In the genomic region with DNA sequence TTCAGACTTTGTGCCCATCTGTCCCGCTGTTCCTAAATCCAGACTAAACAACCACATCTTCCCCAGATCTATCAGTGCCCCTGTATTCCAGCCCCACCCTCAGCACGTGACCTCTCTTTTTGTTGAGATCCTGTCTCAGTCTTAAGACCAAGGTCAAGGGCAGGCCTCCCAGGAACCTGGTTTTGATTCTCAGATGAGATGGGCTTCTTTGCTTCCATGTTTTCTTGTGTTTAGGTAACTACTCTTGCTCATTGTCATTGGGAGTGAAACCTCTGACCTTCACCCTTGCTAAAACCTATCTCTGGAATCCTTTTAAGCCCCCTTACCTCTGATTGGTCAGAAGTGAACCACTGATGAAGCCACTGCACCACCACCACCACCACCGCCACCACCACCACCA, we compare ENCODE assay signal across 25 mouse cellular contexts.
A peak's percentile ranks its signal among the peaks of the same experiment; 100 is the strongest.
DNase-seq lines count a peak whose midpoint lies in the region; ATAC-seq and TF ChIP-seq lines count a peak whose summit lies in the region.
"Had no signal": no experiment of that assay in that cellular context is flagged by ENCODE, and none has a peak within 500 bp of the region (broad histone marks: within the 10 kb centered on the region; RNA-seq: fewer than 3 reads in every experiment).

No protein-coding gene starts in this region.

- no peak overlapping the region for H3K27ac ChIP-seq in ES-E14 (ENCODE audit: insufficient read depth, low read depth, low read length, poor library complexity, severe bottlenecking)
- H3K27ac ChIP-seq in hindbrain, embryonic 11.5 days (ENCODE audit: low read depth, low read length) = no peak overlapping the region
- H3K27ac ChIP-seq in thymus, adult 2 months (ENCODE audit: control insufficient read depth, insufficient read depth, low read length) = no peak overlapping the region

- in situ Hi-C loops in ES-E14 (cut with MboI; ENCODE audit: low sequenced_read_pairs in 2 of 2, unreplicated experiment in 2 of 2) = no loop called here

- H3K9me3 ChIP-seq in ES-E14 (ENCODE audit: control insufficient read depth, insufficient read depth, low read depth, low read length) = no peaks in the 10 kb centered on the region
- H3K9me3 ChIP-seq in hindbrain, embryonic 11.5 days (ENCODE audit: control insufficient read depth, low read length) = no peaks in the 10 kb centered on the region
- H3K9me3 ChIP-seq: G1E had no signal

- DNase-seq in ES-CJ7 (ENCODE audit: low read depth, low spot score) (peak; percentile 78), ES-E14 (ENCODE audit: low read depth, low spot score) (peak; percentile 48), R1 (ENCODE audit: low read depth, low spot score) (peak; percentile 56), ZHBTc4 (ENCODE audit: low read depth, low spot score) (peak; percentile 87)
- DNase-seq in hindbrain, embryonic 11.5 days (ENCODE audit: low spot score) = no peak
- no peak for DNase-seq in heart, adult 8-10 months (ENCODE audit: low spot score)
- DNase-seq in natural killer cell, adult 2 months (ENCODE audit: low spot score in 2 of 2) = no peak
- no peak for DNase-seq in thymus, adult 2 months
- DNase-seq: adrenal gland, adult 2 months; adrenal gland, adult 8-10 months; adrenal gland, postnatal 10 days; adrenal gland, postnatal 14 days; adrenal gland, postnatal 25 days; adrenal gland, postnatal 36 days; B cell, adult 2 months; cerebellum, adult 11 months; cerebellum, adult 11-12 months; cerebellum, adult 18-20 months; cerebellum, adult 2 months; cerebellum, adult 8-10 months; cerebellum, adult 9-10 months had no signal

- no peaks in the 10 kb centered on the region for H3K4me1 ChIP-seq in ES-E14 (ENCODE audit: control insufficient read depth in 2 of 2, insufficient read depth in 2 of 2, low read length in 2 of 2, poor library complexity in 1 of 2)
- 0 out of 2 replicates have a peak, but pooled peaks cover 2% of the 10 kb centered on the region for H3K4me1 ChIP-seq in hindbrain, embryonic 11.5 days (replicated peaks; ENCODE audit: control insufficient read depth, insufficient read depth, low read length)
- no peaks in the 10 kb centered on the region for H3K4me1 ChIP-seq in thymus, adult 2 months (replicated peaks; ENCODE audit: control insufficient read depth, insufficient read depth, low read length)

- no peak for TF ChIP-seq CTCF in thymus, adult 2 months (IDR thresholded peaks at IDR 0.05; ENCODE audit: borderline replicate concordance, control insufficient read depth, extremely low read depth, insufficient read depth, low read length, poor library complexity)

- no peaks in the 10 kb centered on the region for H3K36me3 ChIP-seq in ES-E14 (ENCODE audit: control insufficient read depth, insufficient read depth, low read length, poor library complexity, severe bottlenecking)
- H3K36me3 ChIP-seq in hindbrain, embryonic 11.5 days (ENCODE audit: control insufficient read depth, insufficient read depth, low read length) = no peaks in the 10 kb centered on the region
- no peaks in the 10 kb centered on the region for H3K36me3 ChIP-seq in thymus, adult 2 months (ENCODE audit: control insufficient read depth, insufficient read depth, low read length)
- H3K36me3 ChIP-seq: G1E had no signal

- no peaks in the 10 kb centered on the region for H3K27me3 ChIP-seq in hindbrain, embryonic 11.5 days (ENCODE audit: control insufficient read depth, insufficient read depth, low read length)
- no peaks in the 10 kb centered on the region for H3K27me3 ChIP-seq in thymus, adult 2 months (ENCODE audit: control insufficient read depth, insufficient read depth, low read length)
- H3K27me3 ChIP-seq: Patski had no signal

- H3K4me2 ChIP-seq in hindbrain, embryonic 11.5 days (replicated peaks; ENCODE audit: low read depth, low read length) = no peak overlapping the region

- 90% methylated on average over 2 of the region's 3 CpGs for WGBS in hindbrain, embryonic 11.5 days
- 95% methylated on average over 3 of the region's 3 CpGs for WGBS in thymus, adult 2 months

- H3K4me3 ChIP-seq in ES-E14 (ENCODE audit: insufficient read depth in 1 of 2, low read depth in 1 of 2, low read length in 2 of 2, poor library complexity in 1 of 2, severe bottlenecking in 1 of 2) = no peak overlapping the region
- no peak overlapping the region for H3K4me3 ChIP-seq in hindbrain, embryonic 11.5 days (ENCODE audit: low read depth, low read length)
- no peak overlapping the region for H3K4me3 ChIP-seq in thymus, adult 2 months (ENCODE audit: control insufficient read depth, insufficient read depth, low read length)

- H3K9ac ChIP-seq in ES-E14 (ENCODE audit: insufficient read depth, low read depth, low read length, poor library complexity, severe bottlenecking) = no peak overlapping the region
- no peak overlapping the region for H3K9ac ChIP-seq in hindbrain, embryonic 11.5 days (ENCODE audit: low read depth, low read length)

- TF ChIP-seq POLR2A in thymus, adult 2 months (IDR thresholded peaks at IDR 0.05; ENCODE audit: control insufficient read depth, extremely low read depth, insufficient read depth, low read length, poor library complexity) = no peak

- no peak for ATAC-seq in hindbrain, embryonic 11.5 days (ENCODE audit: low FRiP score)
- ATAC-seq: activated CD4-positive, CD25-positive, alpha-beta regulatory T cell, adult 4 months; CD4-positive, CD25-positive, alpha-beta regulatory T cell, adult 4 months; Patski had no signal

TF ChIP-seq in ES-E14, 5 proteins besides CTCF, POLR2A, EP300 and RAD21:
- TF ChIP-seq MAFK (IDR thresholded peaks at IDR 0.05; ENCODE audit: insufficient read depth, low read depth, low read length) = no peak
- no peak for TF ChIP-seq CHD2 (IDR thresholded peaks at IDR 0.05; ENCODE audit: low read depth, low read length)
- no peak for TF ChIP-seq ZNF384 (IDR thresholded peaks at IDR 0.05; ENCODE audit: low read depth, low read length)
- no peak for TF ChIP-seq ZC3H11A (IDR thresholded peaks at IDR 0.05; ENCODE audit: borderline replicate concordance, low read depth, low read length)
- TF ChIP-seq HCFC1 (IDR thresholded peaks at IDR 0.05; ENCODE audit: borderline replicate concordance, insufficient read depth, low read length) = no peak

Comparison
In these comparisons a context has a peak if more than half of its experiments do, and no peak if none do; other contexts are left out.
1. DNase-seq: peak in ES-CJ7 (single experiment), ES-E14 (single experiment), R1 (single experiment) and ZHBTc4 (single experiment); none in hindbrain, embryonic 11.5 days (single experiment), heart, adult 8-10 months (single experiment), natural killer cell, adult 2 months (0 of 2) and thymus, adult 2 months (single experiment).